Mouse (Mus musculus) urinary bladder, postnatal 14 days (tissue): ENCODE results near the gene Nprl3.
A peak's percentile ranks its signal among the peaks of the same experiment; 100 is the strongest.

ENCODE experiments used
- DNase-seq: peaks from one replicate; pipeline ENCODE4 v3.0.0; 2021; ENCODE audit warnings: low spot score

Nprl3 gene

DNA sequence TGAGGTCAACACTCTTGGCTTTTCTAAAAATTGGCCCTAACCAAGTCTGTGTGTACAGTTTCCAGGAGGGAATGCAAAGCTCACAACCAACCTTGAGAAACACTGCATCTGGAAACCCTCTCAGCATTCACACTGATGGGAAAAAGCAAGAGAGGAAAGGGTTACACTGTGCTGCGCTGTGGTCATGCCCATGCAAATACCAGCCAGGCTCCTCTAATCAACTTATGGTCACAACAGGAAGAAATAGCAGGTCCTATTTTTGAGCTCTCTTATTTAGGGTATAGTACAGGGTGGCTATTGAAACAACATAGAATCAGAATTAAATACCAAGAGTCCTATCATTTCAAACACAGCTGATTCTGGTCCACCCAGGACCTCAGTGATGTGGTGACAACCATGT, 22.9 kb downstream of the Nprl3 start:
- no peak for DNase-seq

DNA sequence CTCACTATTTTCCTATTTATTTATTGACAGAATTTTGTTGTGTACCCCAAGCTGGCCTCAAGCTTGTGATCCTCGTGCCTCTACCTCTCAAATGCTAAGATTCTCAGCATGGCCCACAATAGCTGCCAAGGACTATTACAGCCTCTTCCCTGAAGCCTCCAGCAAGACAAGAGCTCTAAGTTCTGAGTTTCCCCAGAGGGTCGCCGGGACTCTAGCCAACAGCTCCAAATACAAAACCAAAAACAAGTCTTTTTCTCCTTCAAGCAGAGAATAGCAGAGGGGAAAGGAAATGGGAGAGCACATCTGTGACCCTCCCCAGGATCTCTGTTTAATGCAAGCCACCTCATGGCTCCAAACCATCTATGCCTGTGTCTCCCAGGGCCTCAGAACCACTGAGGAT, 23.4 kb downstream of the Nprl3 start:
- DNase-seq, result no peak

DNA sequence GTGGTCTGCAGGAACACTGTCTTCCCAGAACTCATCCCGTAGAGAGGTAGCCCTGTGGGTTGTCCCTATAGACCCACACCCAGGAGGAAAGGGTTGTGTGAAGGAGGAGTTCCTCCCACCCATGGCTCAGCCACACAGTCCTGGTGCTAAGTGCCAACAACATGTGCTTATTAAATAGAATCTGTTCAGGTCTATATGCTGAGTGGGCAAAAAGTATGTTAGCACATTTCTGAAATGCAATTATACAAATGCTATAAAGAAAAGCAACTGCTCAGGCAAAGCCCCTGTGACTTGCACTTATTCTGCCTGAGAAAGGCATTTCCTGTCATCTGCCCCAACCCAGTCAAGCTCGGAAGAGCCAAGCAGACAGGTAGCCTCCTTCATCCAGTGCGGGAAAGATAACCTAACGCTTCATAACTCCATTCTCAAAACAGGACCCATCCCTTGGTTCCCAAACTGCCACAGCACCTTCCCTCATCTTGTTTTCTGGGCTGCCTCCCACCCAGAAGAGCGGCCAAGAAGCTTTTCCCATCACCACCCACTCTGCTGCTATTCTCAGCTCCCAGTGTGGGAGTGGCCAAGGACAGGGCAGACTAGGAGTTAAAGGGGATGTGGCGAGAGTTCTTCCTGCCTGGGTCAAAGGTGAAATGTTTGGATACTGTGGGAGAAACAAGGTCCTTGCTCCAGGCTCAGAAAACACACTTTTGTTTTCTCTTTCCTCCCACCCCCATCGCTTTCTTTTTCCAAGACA, 24.1 kb downstream of the Nprl3 start:
- DNase-seq, result no peak

GRCm38 (mm10) chr11:32242209-32242608, 25.3 kb downstream of the Nprl3 start:
- no peak for DNase-seq

DNA sequence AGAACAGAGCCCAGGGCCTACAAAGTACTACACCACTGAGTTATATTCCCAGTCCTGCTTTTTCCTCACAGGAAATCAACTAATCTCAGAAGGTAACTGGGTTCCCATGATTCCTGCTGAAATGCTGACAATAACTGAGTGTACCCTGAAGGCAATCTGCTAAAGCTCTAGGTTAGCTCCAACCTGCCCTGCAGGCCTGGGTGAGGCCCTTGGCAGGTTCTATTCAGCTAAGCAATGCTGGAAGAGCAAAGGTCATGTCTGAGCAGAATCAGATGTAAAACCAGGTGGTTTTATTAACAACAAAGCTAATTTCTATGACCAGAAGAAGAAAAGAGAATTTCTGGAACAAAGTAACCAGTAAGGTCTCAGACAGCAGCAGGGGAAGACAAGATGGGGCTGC, 26.1 kb downstream of the Nprl3 start:
- no peak for DNase-seq

GRCm38 (mm10) chr11:32238093-32238860, 29.2 kb downstream of the Nprl3 start:
- peak; percentile 68 for DNase-seq

- DNase-seq, result no peak
These were observed 30.1 kb downstream of the Nprl3 start for GRCm38 (mm10) chr11:32237411-32237795.

DNA sequence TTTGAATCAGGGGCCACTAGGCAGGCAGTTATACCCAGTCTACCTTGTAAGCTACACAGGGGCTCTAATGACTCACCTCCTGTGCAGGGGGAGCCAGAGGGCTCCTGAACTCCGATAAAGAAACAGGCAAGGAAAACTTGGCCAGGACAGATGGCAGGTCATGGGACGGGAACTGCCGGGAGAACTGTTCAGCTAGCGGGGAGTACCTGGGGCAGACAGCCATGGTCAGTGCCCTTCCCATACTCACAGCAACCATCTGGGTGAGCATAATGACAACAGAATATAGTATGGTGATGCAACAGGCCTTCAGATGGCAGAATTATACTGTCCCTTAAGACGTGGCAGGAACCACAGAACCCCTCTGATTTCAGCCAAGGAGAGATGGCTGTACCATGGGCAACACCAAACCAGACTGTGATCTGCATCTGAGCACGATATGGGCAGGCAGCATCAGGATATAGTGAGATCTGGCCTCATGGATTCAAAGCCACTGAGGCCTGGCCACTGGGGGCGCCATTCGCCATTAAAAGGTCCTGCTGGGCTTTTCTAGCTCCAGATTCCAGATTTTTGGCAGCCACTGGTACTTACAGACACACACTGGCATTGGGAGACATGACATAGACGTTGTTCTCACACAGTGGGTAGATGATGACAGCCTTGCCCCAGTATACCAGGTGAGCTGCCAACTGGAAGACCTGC, 30.6 kb downstream of the Nprl3 start:
- DNase-seq, result peak; percentile 59

DNA sequence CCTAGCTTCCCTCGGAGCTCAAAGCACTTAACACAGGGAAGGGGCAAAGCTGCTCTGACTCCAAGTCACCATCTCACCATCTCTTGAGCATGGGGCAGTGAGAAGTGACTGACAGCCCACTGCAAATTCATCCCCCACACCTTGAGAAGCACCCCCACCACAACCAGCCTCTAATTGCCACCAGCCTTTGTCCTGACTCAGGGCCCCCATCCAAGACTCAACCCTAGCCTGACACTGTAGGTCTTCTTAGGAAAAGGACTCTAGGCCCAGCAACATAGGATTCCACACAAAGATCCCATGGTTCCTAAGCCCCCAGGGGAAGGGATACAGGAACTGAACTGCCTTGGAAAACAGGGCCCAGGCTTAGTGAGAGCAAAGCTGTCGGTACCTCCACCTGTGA, 31.4 kb downstream of the Nprl3 start:
- no peak for DNase-seq

DNA sequence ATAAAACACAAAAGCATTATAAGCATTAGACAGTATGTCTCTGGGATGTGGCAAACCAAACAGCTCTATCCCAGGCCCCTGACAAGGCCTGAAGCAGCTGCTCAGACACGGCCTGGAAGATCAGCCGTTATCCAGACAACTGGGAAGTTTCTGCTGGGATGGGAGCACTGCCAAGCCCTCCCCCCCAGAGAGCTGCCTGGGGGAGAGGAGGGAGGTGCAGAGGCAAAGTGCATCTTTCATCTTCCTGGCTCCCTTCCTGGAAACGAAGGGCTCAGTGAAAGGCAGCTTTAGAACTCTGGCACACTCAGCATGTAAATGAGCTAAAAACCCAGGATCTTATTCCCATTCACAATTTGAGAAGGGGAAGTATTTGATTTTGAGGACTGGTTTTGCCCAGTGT, 31.9 kb downstream of the Nprl3 start:
- DNase-seq, result peak; percentile 67

DNA sequence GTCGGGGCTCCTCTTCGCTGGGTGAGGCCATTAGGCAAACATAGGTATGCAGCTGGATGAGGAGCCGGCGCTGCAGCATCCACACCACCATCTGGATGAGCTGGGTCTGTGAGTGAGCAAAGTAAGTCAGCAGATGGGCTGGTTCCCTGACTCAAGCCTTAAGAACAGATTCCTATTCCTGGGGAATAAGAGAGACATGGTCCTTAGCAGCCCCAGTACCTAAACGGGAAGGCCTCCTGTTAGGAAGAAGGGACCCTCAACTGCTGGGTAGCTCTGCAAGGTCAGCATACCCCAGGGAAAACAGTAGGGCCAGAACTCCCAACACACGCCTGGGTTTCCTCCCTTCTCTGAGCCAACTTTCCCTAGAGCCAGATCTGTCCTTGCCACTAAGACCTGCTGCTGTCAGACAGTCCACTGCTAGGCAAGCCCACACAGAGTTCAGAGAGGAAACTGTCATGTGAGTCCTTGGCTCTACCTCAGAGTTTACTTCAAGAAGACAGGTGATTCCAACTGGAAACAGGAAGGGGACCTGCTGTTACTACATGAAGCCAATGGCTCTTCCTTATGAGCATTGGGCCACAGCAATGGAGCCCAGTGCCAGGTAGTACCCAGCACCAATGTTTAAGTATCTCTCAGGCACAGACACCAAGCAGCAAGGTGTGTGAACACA, 32.6 kb downstream of the Nprl3 start:
- DNase-seq, result no peak

DNA sequence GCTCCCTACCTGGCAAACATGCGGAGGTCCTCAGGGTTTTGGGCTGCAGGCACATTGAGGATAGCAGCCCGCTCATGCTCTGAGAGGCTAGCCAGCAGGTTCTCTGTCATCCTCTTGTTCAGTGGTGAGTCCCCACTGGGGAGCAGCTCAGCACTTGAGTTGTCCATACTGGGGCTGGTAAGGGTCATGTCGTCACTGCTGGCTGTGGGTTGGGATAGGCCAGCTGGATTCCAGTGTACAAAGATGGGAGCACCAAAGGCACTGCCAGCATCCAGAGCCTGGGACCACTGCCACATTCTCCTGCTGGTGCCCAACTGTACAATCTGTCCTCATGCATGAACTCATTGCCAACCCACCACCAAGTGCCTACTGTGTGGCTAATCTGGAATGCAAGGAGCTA, 33.6 kb downstream of the Nprl3 start:
- DNase-seq, result no peak

DNA sequence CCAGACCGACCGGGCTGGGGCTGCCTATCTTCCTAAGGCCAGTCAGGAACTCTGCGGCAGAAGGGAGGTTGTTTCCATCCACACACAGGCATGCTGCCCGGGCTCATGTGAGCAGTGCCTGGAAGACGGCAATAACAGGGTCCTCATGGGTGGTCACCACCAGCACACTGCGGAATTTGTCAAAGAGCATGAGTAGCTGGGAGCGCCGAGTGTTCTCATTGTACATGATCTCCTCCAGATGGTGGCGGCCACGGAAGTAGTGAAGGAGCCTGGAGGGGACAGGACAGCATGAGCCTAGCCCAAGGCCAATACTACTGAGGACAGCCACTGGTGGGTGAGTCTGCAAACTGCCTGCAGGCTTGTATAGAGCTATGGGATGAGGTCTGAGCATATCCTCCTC, 34.7 kb downstream of the Nprl3 start:
- DNase-seq, result no peak

GRCm38 (mm10) chr11:32231125-32231524, 36.4 kb downstream of the Nprl3 start:
- no peak for DNase-seq

DNA sequence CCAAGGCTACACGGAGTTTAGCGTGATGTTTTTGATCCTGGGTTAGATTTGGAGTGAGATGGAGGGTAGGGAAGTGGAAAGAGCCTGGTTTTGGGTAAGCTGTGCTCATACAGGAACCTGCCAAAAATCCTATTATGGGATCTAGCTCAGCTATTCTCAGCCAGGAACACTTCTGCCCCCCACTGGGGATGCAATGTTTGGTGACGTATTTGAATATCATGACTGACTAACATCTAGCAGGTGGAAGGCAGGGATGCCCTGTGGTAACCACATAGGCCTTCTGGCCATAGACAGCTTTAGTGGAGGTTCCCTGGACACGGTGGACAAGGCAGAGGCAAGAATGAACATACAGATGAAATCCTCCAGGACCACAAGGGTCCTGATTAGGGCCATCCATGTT, 37.3 kb downstream of the Nprl3 start:
- DNase-seq, result no peak

- DNase-seq, result no peak
These were observed 39.1 kb downstream of the Nprl3 start for GRCm38 (mm10) chr11:32228292-32228845.

- no peak for DNase-seq
These were observed 40.0 kb downstream of the Nprl3 start for GRCm38 (mm10) chr11:32227555-32227954.

DNA sequence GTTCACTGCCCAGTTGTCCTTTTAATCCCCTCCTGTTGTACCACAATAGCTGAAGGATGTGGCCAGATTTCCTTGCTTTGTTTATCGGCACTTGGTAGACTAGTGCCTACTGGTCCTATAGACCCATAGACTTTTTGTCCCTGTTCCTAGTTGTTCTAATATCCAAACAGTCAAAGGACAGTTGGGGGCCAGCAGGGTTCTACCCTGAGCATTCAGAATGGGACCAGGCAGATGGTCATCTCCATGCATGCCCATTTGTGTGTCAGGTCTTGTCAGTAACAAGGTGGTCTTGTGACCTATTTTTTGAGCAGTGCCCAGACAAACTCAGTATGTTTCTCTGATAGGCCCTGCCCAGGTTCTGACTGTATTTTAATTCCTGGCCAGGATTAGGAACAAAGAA, 40.5 kb downstream of the Nprl3 start:
- no peak for DNase-seq

DNA sequence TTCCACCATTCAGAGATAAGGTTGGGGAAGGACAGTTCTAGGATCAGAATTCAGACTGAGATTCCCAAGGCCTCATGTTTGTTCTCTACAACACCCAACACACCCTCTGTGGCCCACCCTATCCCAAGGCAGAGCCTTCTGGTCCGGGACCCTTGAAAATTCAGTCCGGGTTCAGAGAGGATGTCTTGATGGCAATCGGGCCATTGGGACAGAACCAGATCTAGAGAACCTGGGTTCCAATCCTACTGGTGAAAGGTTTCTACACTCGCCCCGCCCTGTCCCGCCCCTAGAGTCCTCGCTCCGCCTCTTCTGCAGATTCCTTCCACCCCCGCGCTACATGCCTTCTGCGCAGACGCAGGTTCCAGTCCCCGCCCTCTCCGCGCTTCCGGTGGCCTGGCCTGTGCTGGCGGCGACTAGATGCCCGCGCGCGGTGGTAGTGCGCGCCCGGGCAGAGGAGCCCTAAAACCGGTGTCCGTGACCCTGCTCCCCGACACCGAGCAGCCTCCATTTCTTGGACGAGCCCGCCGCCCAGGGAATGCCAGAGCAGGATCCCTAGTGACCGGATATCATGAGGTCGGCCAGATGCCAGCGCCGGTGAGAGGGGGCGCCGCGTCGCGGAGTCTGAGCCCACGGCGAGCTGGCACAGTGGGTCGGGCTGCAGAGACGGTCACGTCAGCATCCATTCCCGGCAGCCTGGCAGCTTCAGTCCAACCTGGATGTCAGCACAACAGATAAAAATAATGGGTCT, 41.2 kb downstream of the Nprl3 start, which contains the start of gene Mpg:
Mpg (plus strand) TSS at position 382 of the 748 bp plus-strand sequence.
- DNase-seq, result peak; percentile 92

DNA sequence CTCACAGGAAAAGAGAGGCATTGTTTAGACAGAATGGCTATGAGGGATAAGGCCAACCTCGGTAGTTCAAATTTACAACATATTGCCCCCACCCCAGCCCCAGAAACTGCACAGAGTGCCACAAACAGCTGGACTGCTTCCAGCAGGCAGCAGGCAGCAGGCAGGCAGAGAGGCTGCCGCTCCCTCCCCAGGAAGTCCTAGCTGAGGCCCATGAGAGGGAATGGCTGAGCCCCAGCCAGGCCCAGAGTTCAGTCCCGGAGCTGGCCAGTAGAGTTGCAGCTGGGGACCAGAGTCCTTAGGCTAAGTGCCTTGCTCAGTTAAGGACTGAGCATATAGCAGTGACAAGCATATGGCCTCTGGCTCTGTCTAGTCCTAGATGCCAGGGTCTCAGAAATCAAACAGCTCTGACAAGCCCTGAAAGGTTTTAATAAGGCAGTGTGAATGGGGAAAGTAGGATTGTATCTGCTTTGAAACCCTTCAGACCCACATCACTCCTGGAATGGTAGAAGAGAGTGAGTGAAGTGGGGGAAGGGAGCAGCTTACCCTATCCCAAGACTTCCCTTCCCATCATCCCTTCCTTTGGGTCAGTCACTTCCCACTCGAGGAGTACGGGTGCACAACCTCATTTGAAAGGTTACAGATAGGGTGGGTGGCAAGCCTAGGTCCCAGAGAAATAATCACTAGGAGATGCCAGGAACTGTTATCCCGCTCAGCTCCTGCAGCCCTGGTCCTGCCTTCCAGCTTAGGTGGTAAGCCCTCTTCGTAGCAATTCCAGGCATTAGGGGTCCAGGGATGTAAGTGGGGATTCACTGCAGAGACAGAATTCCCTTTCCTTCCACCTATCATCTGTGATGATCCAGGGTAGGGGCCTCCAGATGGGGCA, 42.0 kb downstream of the Nprl3 start:
- DNase-seq, result peak; percentile 38
